Mouse (Mus musculus): ENCODE data around the gene Ppp1r3g.

GRCm38 (mm10) chr13:36009981-36010380 is 51.3 kb downstream of the Ppp1r3g start:
- TF ChIP-seq CTCF (IDR thresholded peaks at IDR 0.05; ENCODE audit: low read depth) (no peak), EP300 (IDR thresholded peaks at IDR 0.05; ENCODE audit: low read depth) (no peak)

Measured in liver, embryonic 14.5 days (tissue).